Mouse (Mus musculus) heart, embryonic 15.5 days (tissue): ENCODE results near the gene B4galnt1. TPM values are rescaled to one million over a fixed set of nuclear protein-coding genes. Genes with fewer than 3 reads are reported as not detected.
"Not testable (repeated sequence)": the region's sequence is repeated elsewhere in the genome, so short reads cannot be mapped to it uniquely, and the experiment has no call there.

ENCODE experiments used
- ATAC-seq: fragments of 200-750 bp; cut with Nextera tagmentation; replicated peaks from 2 replicates; pipeline ENCODE4 v1.8.0; 2017; ENCODE audit warnings: low read depth, moderate TSS enrichment; ENCODE audit not compliant: insufficient number of reproducible peaks, insufficient read depth, low FRiP score
- H3K27ac ChIP-seq: fragments of 300-500 bp; sonication (generic); 2 replicates; pipeline ENCODE4 v1.5.1; 2015; ENCODE audit warnings: mild to moderate bottlenecking, inconsistent platforms
- H3K27me3 ChIP-seq: fragments of 300-500 bp; sonication (generic); 2 replicates; pipeline ENCODE4 v1.6.1; 2015; ENCODE audit warnings: inconsistent platforms
- H3K36me3 ChIP-seq: fragments of 300-500 bp; sonication (generic); 2 replicates; pipeline ENCODE4 v1.6.1; 2015; ENCODE audit warnings: mild to moderate bottlenecking, inconsistent platforms
- H3K4me1 ChIP-seq: fragments of 300-500 bp; sonication (generic); replicated peaks from 2 replicates; pipeline ENCODE4 v1.6.1; 2015; ENCODE audit warnings: inconsistent platforms
- H3K4me2 ChIP-seq: fragments of 300-500 bp; sonication (generic); 2 replicates; pipeline ENCODE4 v1.6.1; 2015; ENCODE audit warnings: inconsistent platforms, mild to moderate bottlenecking, moderate library complexity
- H3K4me3 ChIP-seq: fragments of 300-500 bp; sonication (generic); 2 replicates; pipeline ENCODE4 v1.5.1; 2015; ENCODE audit warnings: mild to moderate bottlenecking, inconsistent platforms
- H3K9ac ChIP-seq: fragments of 300-500 bp; sonication (generic); 2 replicates; pipeline ENCODE4 v1.6.1; 2015; ENCODE audit warnings: mild to moderate bottlenecking, inconsistent platforms
- H3K9me3 ChIP-seq: fragments of 300-500 bp; sonication (generic); replicated peaks from 2 replicates; pipeline ENCODE4 v1.6.1; 2016; ENCODE audit warnings: inconsistent platforms
- WGBS: fragments of 180-500 bp; shearing (Covaris S2); methylation state at CpG from one replicate; pipeline ENCODE4 v1.1.7; 2015; ENCODE audit warnings: mixed read lengths; 5-methylcytosine and 5-hydroxymethylcytosine counted together
- polyA plus RNA-seq: library from polyadenylated mRNA; unstranded; fragments of >200 nt; fragmentation: Nextera tagmentation; extraction: Ambion mirVana; gene quantifications from 2 replicates; pipeline ENCODE4 v1.2.1, GENCODE M21; 2015

The B4galnt1 gene
- polyA plus RNA-seq, 1 experiment from 2014 or later: 1.5 TPM

- Histone ChIP-seq H3K27me3 (peaks cover 7% of the 10 kb centered on the region; the same call in 1 of the 2 replicates), H3K27ac (peak overlapping the region; percentile 75), H3K4me1 (peaks cover 51% of the 10 kb centered on the region), H3K9ac (no peak overlapping the region), H3K36me3 (peaks cover 9% of the 10 kb centered on the region), H3K9me3 (no peaks in the 10 kb centered on the region), H3K4me2 (peak overlapping the region; percentile 95), H3K4me3 (peak overlapping the region; percentile 64)
- ATAC-seq: no peak
- WGBS: 41% methylated on average over 14 of the region's 14 CpGs
Measured at GRCm38 (mm10) chr10:127190398-127191190, 25.6 kb downstream of the B4galnt1 start.

- Histone ChIP-seq H3K27ac (peak overlapping the region; percentile 36; the same call in 1 of the 2 replicates), H3K9ac (no peak overlapping the region)
- 63% methylated on average over 19 of the region's 19 CpGs for WGBS
Measured at GRCm38 (mm10) chr10:127191191-127192056, 26.4 kb downstream of the B4galnt1 start.

GRCm38 (mm10) chr10:127192057-127192328, 27.0 kb downstream of the B4galnt1 start:
- H3K4me3 ChIP-seq, ATAC-seq, H3K4me2 ChIP-seq, H3K36me3 ChIP-seq, H3K9ac ChIP-seq, H3K27ac ChIP-seq, H3K9me3 ChIP-seq, H3K27me3 ChIP-seq: not testable (repeated sequence)
- 65% methylated on average over 1 of the region's 1 CpGs for WGBS
- H3K4me1 ChIP-seq: peaks cover 62% of the 10 kb centered on the region

More at GRCm38 (mm10) chr10:127191191-127192056, 26.4 kb downstream of the B4galnt1 start:
- Histone ChIP-seq H3K4me1 (peaks cover 58% of the 10 kb centered on the region), H3K36me3 (peaks cover 8% of the 10 kb centered on the region), H3K27me3 (peaks cover 7% of the 10 kb centered on the region; the same call in 1 of the 2 replicates), H3K4me2 (no peak overlapping the region; the same call in 1 of the 2 replicates), H3K4me3 (no peak overlapping the region), H3K9me3 (no peaks in the 10 kb centered on the region)
- no peak for ATAC-seq

- no peak for ATAC-seq
- Histone ChIP-seq H3K9ac (no peak overlapping the region), H3K4me3 (no peak overlapping the region), H3K27me3 (no peaks in the 10 kb centered on the region), H3K4me1 (peaks cover 58% of the 10 kb centered on the region), H3K36me3 (peaks cover 5% of the 10 kb centered on the region; the same call in 1 of the 2 replicates), H3K9me3 (no peaks in the 10 kb centered on the region), H3K27ac (no peak overlapping the region), H3K4me2 (no peak overlapping the region)
- 83% methylated on average over 9 of the region's 9 CpGs for WGBS
Measured at GRCm38 (mm10) chr10:127193011-127193410, 28.0 kb downstream of the B4galnt1 start.

GRCm38 (mm10) chr10:127194428-127195327, 29.7 kb downstream of the B4galnt1 start:
- ATAC-seq: peak; percentile 37
- Histone ChIP-seq H3K4me2 (peak overlapping the region; percentile 98), H3K27ac (peak overlapping the region; percentile 94), H3K4me1 (peaks cover 41% of the 10 kb centered on the region), H3K27me3 (no peaks in the 10 kb centered on the region), H3K9me3 (no peaks in the 10 kb centered on the region), H3K36me3 (peaks cover 19% of the 10 kb centered on the region; the same call in 1 of the 2 replicates), H3K4me3 (peak overlapping the region; percentile 96), H3K9ac (peak overlapping the region; percentile 90)
- WGBS: 12% methylated on average over 22 of the region's 22 CpGs

GRCm38 (mm10) chr10:127195328-127196129, 30.5 kb downstream of the B4galnt1 start, which contains the start of gene Dtx3:
Dtx3 (minus strand) TSS chr10:127195728.
- Histone ChIP-seq H3K9me3 (no peaks in the 10 kb centered on the region), H3K27me3 (no peaks in the 10 kb centered on the region), H3K4me1 (peaks cover 33% of the 10 kb centered on the region), H3K9ac (peak within 1 kb of the TSS; percentile 90), H3K4me2 (peak within 1 kb of the TSS; percentile 98), H3K4me3 (peak within 1 kb of the TSS; percentile 96), H3K27ac (peak within 1 kb of the TSS; percentile 94), H3K36me3 (peaks cover 26% of the 10 kb centered on the region; the same call in 1 of the 2 replicates)
- peak; percentile 50 for ATAC-seq
- under 1% methylated on average over 29 of the region's 47 CpGs for WGBS

GRCm38 (mm10) chr10:127196392-127196791, 31.4 kb downstream of the B4galnt1 start:
- Histone ChIP-seq H3K9ac (peak overlapping the region; percentile 90), H3K4me3 (peak overlapping the region; percentile 96), H3K4me2 (peak overlapping the region; percentile 98), H3K9me3 (no peaks in the 10 kb centered on the region), H3K27me3 (no peaks in the 10 kb centered on the region), H3K4me1 (peaks cover 24% of the 10 kb centered on the region), H3K27ac (peak overlapping the region; percentile 94), H3K36me3 (peaks cover 29% of the 10 kb centered on the region; the same call in 1 of the 2 replicates)
- peak; percentile 75 for ATAC-seq
- WGBS: 4% methylated on average over 5 of the region's 5 CpGs

GRCm38 (mm10) chr10:127197104-127197503, 32.1 kb downstream of the B4galnt1 start:
- H3K27ac ChIP-seq: 0 out of 2 replicates have a peak overlapping the region, but pooled peaks have one; percentile 12
- H3K36me3 ChIP-seq: peaks cover 35% of the 10 kb centered on the region
- no peaks in the 10 kb centered on the region for H3K27me3 ChIP-seq

GRCm38 (mm10) chr10:127197505-127198110, 32.6 kb downstream of the B4galnt1 start:
- Histone ChIP-seq H3K9ac (no peak overlapping the region), H3K9me3 (no peaks in the 10 kb centered on the region), H3K4me1 (peaks cover 22% of the 10 kb centered on the region), H3K27me3 (no peaks in the 10 kb centered on the region), H3K4me2 (no peak overlapping the region), H3K36me3 (peaks cover 35% of the 10 kb centered on the region), H3K4me3 (no peak overlapping the region), H3K27ac (0 out of 2 replicates have a peak overlapping the region, but pooled peaks have one; percentile 12)
- ATAC-seq: no peak
- 75% methylated on average over 11 of the region's 11 CpGs for WGBS

More at GRCm38 (mm10) chr10:127197104-127197503, 32.1 kb downstream of the B4galnt1 start:
- Histone ChIP-seq H3K4me1 (peaks cover 22% of the 10 kb centered on the region), H3K4me2 (no peak overlapping the region), H3K4me3 (no peak overlapping the region), H3K9ac (no peak overlapping the region), H3K9me3 (no peaks in the 10 kb centered on the region)
- ATAC-seq: no peak
- 89% methylated on average over 8 of the region's 8 CpGs for WGBS
